Mouse (Mus musculus) midbrain, embryonic 10.5 days (tissue): ENCODE data around the gene Rnf130. TPM values are rescaled to one million over a fixed set of nuclear protein-coding genes. Genes with fewer than 3 reads are reported as not detected.
A peak's percentile ranks its signal among the peaks of the same experiment; 100 is the strongest.

Source experiments
- DNase-seq: peaks from one replicate; pipeline ENCODE4 v3.0.0-alpha.2; 2017; ENCODE audit warnings: low spot score
- H3K27ac ChIP-seq: fragments of 300-500 bp; sonication (generic); replicated peaks from 2 replicates; pipeline ENCODE4 v1.5.1; 2016; ENCODE audit warnings: mild to moderate bottlenecking
- H3K27me3 ChIP-seq: fragments of 300-500 bp; sonication (generic); 2 replicates; pipeline ENCODE4 v1.6.1; 2016; ENCODE audit warnings: low read depth, mild to moderate bottlenecking; ENCODE audit not compliant: poor library complexity, severe bottlenecking
- H3K36me3 ChIP-seq: fragments of 300-500 bp; sonication (generic); 2 replicates; pipeline ENCODE4 v1.6.1; 2016; ENCODE audit warnings: mild to moderate bottlenecking, moderate library complexity
- H3K4me1 ChIP-seq: fragments of 300-500 bp; sonication (generic); 2 replicates; pipeline ENCODE4 v1.6.1; 2016
- H3K4me3 ChIP-seq: fragments of 300-500 bp; sonication (generic); 2 replicates; pipeline ENCODE4 v1.5.1; 2016; ENCODE audit warnings: mild to moderate bottlenecking, moderate library complexity
- H3K9me3 ChIP-seq: fragments of 300-500 bp; sonication (generic); replicated peaks from 2 replicates; pipeline ENCODE4 v1.6.1; 2016; ENCODE audit warnings: mild to moderate bottlenecking
- WGBS: fragments of 180-500 bp; shearing (Covaris S2); methylation state at CpG from one replicate; pipeline ENCODE4 v1.1.7; 2016; 5-methylcytosine and 5-hydroxymethylcytosine counted together
- polyA plus RNA-seq: library from polyadenylated mRNA; unstranded; fragments of >200 nt; fragmentation: Nextera tagmentation; extraction: Ambion mirVana; gene quantifications from 2 replicates; pipeline ENCODE4 v1.2.1, GENCODE M21; 2016

Gene Rnf130
- polyA plus RNA-seq, 1 experiment from 2014 or later = 60.5 TPM

DNA sequence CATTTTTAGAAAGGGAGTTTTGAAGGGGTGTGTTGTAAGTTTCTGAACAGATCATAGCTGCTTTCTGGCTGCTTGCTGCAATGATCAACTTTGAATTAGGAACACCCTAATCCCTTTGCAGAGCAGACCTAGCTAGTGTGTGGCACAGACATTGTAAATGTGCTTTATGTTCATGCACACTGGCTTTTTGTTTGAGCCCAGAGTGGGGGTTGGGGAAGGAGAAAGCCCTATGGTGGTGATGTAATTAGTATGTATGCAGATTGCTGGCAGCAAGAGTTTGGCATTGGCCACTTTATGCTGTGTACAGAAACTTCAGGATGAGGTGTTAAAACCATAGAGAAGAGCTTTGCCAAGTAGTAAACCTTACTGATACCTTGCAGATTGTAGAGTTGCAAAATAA, 3.3 kb downstream of the Rnf130 start:
- peak; percentile 18 for DNase-seq
- Histone ChIP-seq H3K4me3 (peak overlapping the region; percentile 89; the same call in 1 of the 2 replicates), H3K9me3 (no peaks in the 10 kb centered on the region), H3K27ac (peak overlapping the region; percentile 42; the same call in 1 of the 2 replicates), H3K27me3 (peaks cover 11% of the 10 kb centered on the region), H3K4me1 (peaks cover 43% of the 10 kb centered on the region), H3K36me3 (no peaks in the 10 kb centered on the region)

DNA sequence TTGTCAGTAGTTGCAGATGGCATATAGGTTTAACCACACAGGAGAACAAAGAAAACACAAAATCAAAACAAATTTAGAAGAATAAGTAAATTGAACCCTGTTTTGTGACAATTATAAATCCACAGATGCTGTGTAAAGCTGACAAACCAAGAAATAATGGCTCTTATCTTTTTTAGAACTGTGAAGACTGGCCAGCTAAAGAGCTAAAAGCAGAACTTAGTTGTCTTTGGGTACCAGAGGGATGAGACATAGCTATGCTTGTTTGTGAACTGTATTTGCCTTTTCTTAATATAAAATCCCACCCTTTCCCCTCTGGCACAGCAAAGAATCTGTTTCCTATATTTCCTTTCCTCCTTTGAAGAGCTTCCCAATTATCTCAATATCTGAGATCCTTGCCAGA, 9.0 kb downstream of the Rnf130 start:
- DNase-seq = no peak
- Histone ChIP-seq H3K27me3 (no peaks in the 10 kb centered on the region), H3K27ac (no peak overlapping the region), H3K4me3 (no peak overlapping the region), H3K4me1 (peaks cover 10% of the 10 kb centered on the region; the same call in 1 of the 2 replicates), H3K9me3 (no peaks in the 10 kb centered on the region), H3K36me3 (no peaks in the 10 kb centered on the region)

DNA sequence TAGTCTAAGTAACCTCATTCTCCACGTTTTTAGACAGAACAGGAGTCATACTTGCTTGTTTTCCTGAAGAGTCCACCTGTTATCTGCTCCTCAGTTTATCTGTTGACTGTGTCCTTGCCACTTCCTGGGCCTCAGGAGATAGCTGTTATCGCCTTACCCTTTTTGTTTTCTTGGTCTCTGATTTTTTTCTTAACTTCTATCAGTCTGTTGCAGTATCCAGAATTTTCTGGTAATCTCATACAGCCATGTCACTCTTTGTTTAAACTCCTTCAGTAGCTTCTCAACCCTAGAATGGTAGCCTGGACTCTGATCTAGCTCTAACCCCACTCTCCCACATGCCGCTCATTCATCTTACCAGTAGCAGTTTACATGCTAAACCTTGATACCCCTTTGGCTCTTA, 10.6 kb downstream of the Rnf130 start:
- no peaks in the 10 kb centered on the region for H3K36me3 ChIP-seq
- H3K4me1 ChIP-seq = 0 out of 2 replicates have a peak, but pooled peaks cover 4% of the 10 kb centered on the region
- no peaks in the 10 kb centered on the region for H3K27me3 ChIP-seq
- DNase-seq = no peak
- no peaks in the 10 kb centered on the region for H3K9me3 ChIP-seq
- 79% methylated on average over 3 of the region's 3 CpGs for WGBS
- no peak overlapping the region for H3K4me3 ChIP-seq
- no peak overlapping the region for H3K27ac ChIP-seq

DNA sequence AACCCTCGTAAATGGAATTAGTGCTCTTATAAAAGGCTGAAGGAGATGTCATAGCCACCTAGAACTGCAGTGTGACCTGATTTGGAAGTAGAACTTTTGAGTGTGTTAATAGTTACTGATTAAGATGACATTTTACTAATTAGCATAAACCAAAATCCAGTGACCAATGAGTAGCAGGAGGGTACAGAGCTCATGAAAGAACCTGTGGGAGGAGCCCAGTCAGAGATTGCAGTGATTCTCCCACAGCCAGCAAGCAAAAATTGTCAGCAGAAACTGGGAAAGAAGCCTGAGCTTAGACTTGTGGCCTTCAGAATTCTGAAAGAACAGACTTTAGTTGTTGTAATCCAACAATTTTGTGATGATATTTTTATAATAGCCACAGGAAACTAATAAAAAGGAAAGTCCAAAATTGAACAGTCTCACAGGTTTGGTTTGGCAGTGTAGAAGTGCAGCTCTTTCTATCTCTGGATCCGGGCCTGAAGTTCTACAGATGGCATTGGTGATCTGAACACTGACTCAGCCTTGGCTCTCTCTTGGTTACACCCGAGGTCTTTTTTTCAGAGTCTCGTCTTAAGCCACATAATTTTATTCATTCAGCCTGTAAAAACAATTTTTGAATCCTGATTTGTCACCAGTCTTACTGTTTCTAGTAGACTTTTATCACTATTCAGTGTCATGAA, 11.8 kb downstream of the Rnf130 start:
- WGBS = 94% methylated on average over 4 of the region's 4 CpGs
- Histone ChIP-seq H3K9me3 (no peaks in the 10 kb centered on the region), H3K4me3 (no peak overlapping the region), H3K4me1 (no peaks in the 10 kb centered on the region), H3K27ac (no peak overlapping the region), H3K27me3 (no peaks in the 10 kb centered on the region), H3K36me3 (no peaks in the 10 kb centered on the region)
- no peak for DNase-seq

DNA sequence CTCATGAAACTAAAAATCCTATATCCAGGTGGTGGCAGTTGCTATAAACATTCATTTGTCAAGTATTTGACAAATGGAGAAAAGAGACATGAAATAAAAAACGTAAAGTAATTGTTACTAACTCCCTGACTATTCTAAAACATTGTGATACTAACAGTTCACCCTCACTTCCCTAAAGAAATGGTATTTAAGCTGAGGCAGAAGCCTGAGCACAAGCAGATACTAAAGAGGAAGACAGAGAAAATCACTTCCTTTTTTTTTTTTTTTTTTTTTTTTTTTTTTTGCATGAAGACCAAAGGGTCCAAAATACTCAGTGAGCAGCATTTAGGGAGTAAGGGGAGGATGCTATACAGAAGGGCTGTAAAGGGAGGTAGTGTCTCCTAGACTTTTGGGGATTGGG, 13.6 kb downstream of the Rnf130 start:
- DNase-seq = no peak
- H3K4me1 ChIP-seq = no peaks in the 10 kb centered on the region
- no peak overlapping the region for H3K27ac ChIP-seq
- H3K4me3 ChIP-seq = no peak overlapping the region
- WGBS = 95% methylated on average over 1 of the region's 1 CpGs
- H3K27me3 ChIP-seq = no peaks in the 10 kb centered on the region
- no peaks in the 10 kb centered on the region for H3K9me3 ChIP-seq
- H3K36me3 ChIP-seq = no peaks in the 10 kb centered on the region

DNA sequence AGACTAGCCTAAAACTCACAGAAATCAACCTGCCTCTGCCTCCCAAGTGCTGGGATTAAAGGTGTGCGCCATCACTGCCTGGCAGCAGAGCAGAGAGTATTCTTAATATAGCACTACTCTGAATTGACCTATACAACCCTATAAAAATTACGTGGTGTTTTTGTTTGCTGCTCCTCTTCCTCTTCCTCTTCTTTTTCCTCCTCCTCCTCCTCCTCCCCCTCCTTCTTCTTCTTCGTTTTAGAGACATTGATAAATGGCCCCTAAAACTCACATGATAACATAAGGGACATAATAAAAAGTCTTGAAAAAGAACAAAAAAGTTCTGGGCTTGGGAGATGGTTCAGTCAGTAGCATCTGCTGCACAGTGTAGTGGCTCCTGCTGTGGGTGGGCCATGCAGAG, 16.0 kb downstream of the Rnf130 start:
- Histone ChIP-seq H3K27ac (no peak overlapping the region), H3K4me1 (no peaks in the 10 kb centered on the region), H3K4me3 (no peak overlapping the region), H3K9me3 (no peaks in the 10 kb centered on the region), H3K27me3 (no peaks in the 10 kb centered on the region), H3K36me3 (no peaks in the 10 kb centered on the region)
- 85% methylated on average over 3 of the region's 3 CpGs for WGBS
- DNase-seq = no peak

DNA sequence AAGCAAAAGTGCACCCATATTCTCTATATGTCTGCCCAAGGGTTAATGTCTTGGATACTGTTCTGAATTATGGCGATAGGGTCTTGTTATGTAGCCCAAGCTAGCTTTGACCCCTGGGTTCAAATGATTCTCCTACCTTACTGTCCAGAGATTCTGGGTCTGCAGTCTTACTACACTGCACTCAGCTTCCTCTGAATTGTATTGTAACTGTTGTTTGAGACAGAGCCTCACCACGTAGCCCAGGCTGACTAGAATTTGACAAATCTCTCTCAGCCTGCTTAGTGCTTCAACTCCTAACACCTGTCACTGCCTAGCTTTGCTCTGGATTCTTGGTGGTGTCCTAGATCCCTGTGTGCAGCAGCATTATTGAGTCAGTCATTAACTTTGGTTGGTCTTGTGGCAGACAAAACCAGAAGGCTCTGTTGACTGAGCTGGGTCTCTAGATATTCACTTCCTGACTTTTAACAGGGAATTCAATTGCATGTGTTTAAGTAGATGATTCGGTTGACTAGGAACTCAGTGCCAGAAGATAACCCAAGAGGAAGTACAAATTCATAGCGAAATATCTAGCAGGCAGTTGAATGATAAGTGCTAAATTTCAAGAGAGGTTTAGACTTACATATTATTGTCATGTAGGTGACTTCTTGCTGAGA, 17.3 kb downstream of the Rnf130 start:
- H3K9me3 ChIP-seq = no peaks in the 10 kb centered on the region
- no peaks in the 10 kb centered on the region for H3K27me3 ChIP-seq
- no peak for DNase-seq
- WGBS = 91% methylated on average over 4 of the region's 4 CpGs
- no peak overlapping the region for H3K4me3 ChIP-seq
- no peaks in the 10 kb centered on the region for H3K36me3 ChIP-seq
- H3K27ac ChIP-seq = no peak overlapping the region
- H3K4me1 ChIP-seq = no peaks in the 10 kb centered on the region

DNA sequence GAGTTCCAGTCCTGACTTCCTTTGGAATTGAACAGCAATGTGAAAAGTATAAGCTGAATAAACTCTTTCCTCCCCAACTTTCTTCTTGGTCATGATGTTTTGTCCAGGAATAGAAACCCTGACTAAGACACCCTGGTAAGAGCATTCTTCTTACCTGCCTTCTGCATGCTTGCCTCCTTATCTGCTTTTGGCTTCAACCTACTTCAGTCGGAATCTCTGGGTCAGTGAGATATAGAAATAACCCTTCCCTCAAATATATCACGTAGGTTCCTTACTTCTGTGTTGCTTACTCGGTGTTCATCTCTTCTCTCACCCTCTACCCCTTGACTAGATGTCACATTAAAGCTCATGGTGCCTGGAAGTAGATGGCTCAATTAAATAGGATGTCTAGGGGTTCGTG, 19.3 kb downstream of the Rnf130 start:
- Histone ChIP-seq H3K4me1 (no peaks in the 10 kb centered on the region), H3K9me3 (no peaks in the 10 kb centered on the region), H3K27ac (no peak overlapping the region), H3K36me3 (no peaks in the 10 kb centered on the region), H3K27me3 (no peaks in the 10 kb centered on the region), H3K4me3 (no peak overlapping the region)
- WGBS = 88% methylated on average over 4 of the region's 4 CpGs
- no peak for DNase-seq

DNA sequence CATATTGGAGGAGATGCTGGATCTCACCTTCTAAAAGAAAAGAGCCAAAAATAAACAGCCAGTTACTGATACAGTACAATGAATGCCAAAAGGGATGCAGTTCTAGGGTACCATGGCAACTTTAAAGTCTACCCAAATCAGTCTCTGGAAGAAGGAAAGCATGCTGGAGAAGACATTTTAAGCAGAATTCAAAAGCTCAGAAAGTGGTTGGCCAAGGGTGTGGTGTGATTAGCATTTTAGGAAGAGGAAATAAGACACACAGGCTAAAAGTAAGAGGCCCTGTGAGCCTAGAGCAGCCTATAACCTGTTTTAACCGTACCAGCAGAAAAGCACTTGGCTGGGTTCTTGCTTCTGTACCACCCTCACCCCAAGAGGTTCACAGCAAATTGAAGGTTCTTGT, 22.5 kb downstream of the Rnf130 start:
- peaks cover 1% of the 10 kb centered on the region; the same call in 1 of the 2 replicates for H3K36me3 ChIP-seq
- no peak overlapping the region for H3K27ac ChIP-seq
- DNase-seq = no peak
- WGBS = 94% methylated on average over 1 of the region's 1 CpGs
- H3K4me3 ChIP-seq = no peak overlapping the region
- H3K27me3 ChIP-seq = no peaks in the 10 kb centered on the region
- 0 out of 2 replicates have a peak, but pooled peaks cover 3% of the 10 kb centered on the region for H3K4me1 ChIP-seq
- H3K9me3 ChIP-seq = no peaks in the 10 kb centered on the region

DNA sequence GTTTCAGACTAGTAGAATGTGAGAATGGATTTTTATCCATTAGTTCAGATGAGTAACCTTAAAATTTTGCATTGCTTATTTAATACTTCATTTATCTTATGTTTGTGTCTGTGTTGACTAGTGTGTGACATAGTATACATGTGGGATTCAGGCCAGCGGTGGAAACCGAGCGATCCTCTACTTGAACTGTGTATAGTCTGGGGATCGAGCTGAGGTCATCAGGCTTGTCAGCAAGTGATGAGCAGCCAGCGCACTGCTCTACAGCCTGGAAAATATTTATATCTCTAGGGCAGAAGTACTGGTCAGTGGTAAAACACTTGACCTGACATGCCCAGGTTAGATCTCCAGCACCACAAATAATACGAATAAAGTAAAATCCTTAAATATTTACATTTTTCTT, 23.0 kb downstream of the Rnf130 start:
- Histone ChIP-seq H3K27ac (no peak overlapping the region), H3K4me1 (0 out of 2 replicates have a peak, but pooled peaks cover 3% of the 10 kb centered on the region), H3K9me3 (no peaks in the 10 kb centered on the region), H3K27me3 (no peaks in the 10 kb centered on the region), H3K4me3 (no peak overlapping the region), H3K36me3 (peaks cover 6% of the 10 kb centered on the region)
- DNase-seq = no peak
- WGBS = 91% methylated on average over 6 of the region's 6 CpGs

DNA sequence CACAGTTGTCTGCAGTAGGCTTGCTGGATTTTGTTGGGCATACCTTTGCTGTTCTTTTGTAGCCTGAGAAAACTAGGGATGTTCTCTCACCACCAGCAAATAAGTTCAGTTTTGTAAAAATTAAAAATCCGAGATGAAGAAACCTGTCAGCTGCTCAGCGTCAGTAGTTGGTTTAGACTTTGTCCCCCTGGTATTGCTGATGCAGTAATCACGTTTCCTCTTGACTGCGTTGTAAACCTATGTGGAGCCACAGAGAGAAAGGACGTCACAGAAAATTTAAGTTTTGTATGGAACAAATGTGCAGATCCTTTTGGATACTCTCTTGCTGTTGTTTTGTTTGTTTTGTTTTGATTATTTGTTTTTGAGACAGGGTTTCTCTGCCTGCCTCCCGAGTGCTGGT, 25.2 kb downstream of the Rnf130 start:
- no peaks in the 10 kb centered on the region for H3K27me3 ChIP-seq
- 0 out of 2 replicates have a peak, but pooled peaks cover 3% of the 10 kb centered on the region for H3K4me1 ChIP-seq
- no peaks in the 10 kb centered on the region for H3K9me3 ChIP-seq
- H3K4me3 ChIP-seq = no peak overlapping the region
- peaks cover 25% of the 10 kb centered on the region for H3K36me3 ChIP-seq
- WGBS = 84% methylated on average over 6 of the region's 6 CpGs
- no peak for DNase-seq
- no peak overlapping the region for H3K27ac ChIP-seq

DNA sequence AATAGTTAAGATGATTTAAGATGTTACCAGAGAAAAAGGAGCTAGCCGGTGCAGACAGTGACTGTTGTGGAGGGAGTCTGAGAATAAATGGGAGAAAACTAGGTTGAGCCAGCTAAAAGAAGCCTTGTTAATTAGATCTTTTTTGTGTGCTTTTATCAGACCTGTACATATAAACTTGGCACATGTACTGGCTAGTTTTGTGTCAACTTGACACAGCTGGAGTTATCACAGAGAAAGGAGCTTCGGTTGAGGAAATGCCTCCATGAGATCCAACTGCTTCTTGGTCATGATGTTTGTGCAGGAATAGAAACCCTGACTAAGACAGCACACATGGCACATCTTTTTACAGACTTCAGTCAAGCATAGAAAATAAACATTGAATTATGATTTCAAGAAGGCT, 32.6 kb downstream of the Rnf130 start:
- Histone ChIP-seq H3K36me3 (peaks cover 37% of the 10 kb centered on the region), H3K4me3 (no peak overlapping the region), H3K27me3 (no peaks in the 10 kb centered on the region), H3K27ac (no peak overlapping the region), H3K4me1 (0 out of 2 replicates have a peak, but pooled peaks cover 3% of the 10 kb centered on the region), H3K9me3 (no peaks in the 10 kb centered on the region)
- 83% methylated on average over 2 of the region's 2 CpGs for WGBS
- no peak for DNase-seq

DNA sequence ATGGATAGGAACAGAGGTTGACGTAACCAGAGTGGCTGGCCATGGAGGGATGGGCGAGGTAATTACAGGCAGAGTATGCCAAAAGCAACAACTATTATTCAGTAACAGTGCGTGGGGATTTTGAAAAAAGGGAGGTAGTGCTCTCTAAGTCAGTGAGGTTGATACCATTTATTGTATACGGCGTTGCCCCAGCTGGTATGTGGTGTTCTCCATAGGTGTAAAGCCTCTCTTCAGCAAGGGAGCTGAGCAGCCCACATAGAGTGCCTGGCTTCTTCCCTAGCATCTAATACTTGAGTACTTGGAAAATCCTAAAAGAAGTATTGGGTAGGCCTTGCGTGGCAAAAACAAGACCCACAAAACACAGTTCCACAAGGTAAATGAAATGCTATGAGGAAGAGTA, 33.1 kb downstream of the Rnf130 start:
- Histone ChIP-seq H3K4me3 (no peak overlapping the region), H3K27me3 (no peaks in the 10 kb centered on the region), H3K36me3 (peaks cover 31% of the 10 kb centered on the region), H3K9me3 (no peaks in the 10 kb centered on the region), H3K4me1 (0 out of 2 replicates have a peak, but pooled peaks cover 3% of the 10 kb centered on the region), H3K27ac (no peak overlapping the region)
- WGBS = 93% methylated on average over 6 of the region's 6 CpGs
- no peak for DNase-seq
